Mouse (Mus musculus) heart, postnatal 0 days (tissue): ENCODE measurements around the gene Timm22.

Source experiments
- CTCF ChIP-seq: IDR thresholded peaks from 2 replicates; pipeline ENCODE4 v1.5.1; 2016; ENCODE audit warnings: antibody characterized with exemption, control low read depth, low read depth
- EP300 ChIP-seq: IDR thresholded peaks from 2 replicates; pipeline ENCODE4 v1.6.1; 2016; ENCODE audit warnings: antibody characterized with exemption, low read depth

GRCm38 (mm10) chr11:76425749-76426148 is 19.0 kb downstream of the Timm22 start:
- TF ChIP-seq EP300 (no peak), CTCF (no peak)
